Mouse (Mus musculus) embryonic fibroblast, embryonic 13.5 days (primary cell): Measurements from ENCODE around the gene Ubd.

Source experiments
- CTCF ChIP-seq: IDR thresholded peaks from 2 replicates; pipeline ENCODE4 v1.5.1; 2011; ENCODE audit warnings: mild to moderate bottlenecking, control low read depth, low read length, moderate library complexity, borderline replicate concordance; ENCODE audit not compliant: insufficient read depth
- POLR2A ChIP-seq: IDR thresholded peaks from 2 replicates; pipeline ENCODE4 v1.6.1; 2011; ENCODE audit warnings: low read depth, mild to moderate bottlenecking, control low read depth, low read length, moderate library complexity

DNA sequence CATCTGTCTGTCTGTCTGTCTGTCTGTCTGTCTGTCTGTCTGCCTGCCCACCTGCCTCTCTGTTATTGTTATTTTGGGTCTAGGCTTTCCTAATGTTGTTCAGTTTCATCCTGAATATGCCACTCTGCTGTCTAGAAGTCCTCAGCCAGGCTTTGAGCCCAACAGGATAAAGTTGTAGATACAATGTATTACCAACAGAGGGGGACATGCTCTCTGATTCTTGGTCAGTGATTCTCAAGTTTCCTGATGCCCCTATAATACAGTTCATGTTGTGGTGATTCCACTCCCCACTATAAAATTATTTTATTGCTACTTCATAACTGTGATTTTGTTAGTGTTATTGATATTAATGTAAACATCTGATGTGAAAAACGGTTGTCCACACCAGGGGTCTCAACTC is 28.2 kb downstream of the Ubd start:
- TF ChIP-seq CTCF, result no peak
- TF ChIP-seq POLR2A, result no peak
